Mouse (Mus musculus) heart, postnatal 25 days (tissue): Measurements from ENCODE around the gene A730046J19Rik. TPM values are rescaled to one million over a fixed set of nuclear protein-coding genes. Genes with fewer than 3 reads are reported as not detected.

Experiments used
- DNase-seq: peaks from one replicate; pipeline ENCODE4 v3.0.0; 2022; ENCODE audit warnings: low spot score
- intact Hi-C: fragments of 180-260 bp; cut with DNase I; formaldehyde crosslinking; loops from one replicate; pipeline ENCODE4 v1.15.1; 2025
- total RNA-seq, 2 experiments: library from RNA; stranded (reverse); gene quantifications; 2 replicates each; pipeline ENCODE4 v1.2.3; 2021

The A730046J19Rik gene
- under 1 TPM; 0.08 to 0.48 TPM for total RNA-seq

DNA sequence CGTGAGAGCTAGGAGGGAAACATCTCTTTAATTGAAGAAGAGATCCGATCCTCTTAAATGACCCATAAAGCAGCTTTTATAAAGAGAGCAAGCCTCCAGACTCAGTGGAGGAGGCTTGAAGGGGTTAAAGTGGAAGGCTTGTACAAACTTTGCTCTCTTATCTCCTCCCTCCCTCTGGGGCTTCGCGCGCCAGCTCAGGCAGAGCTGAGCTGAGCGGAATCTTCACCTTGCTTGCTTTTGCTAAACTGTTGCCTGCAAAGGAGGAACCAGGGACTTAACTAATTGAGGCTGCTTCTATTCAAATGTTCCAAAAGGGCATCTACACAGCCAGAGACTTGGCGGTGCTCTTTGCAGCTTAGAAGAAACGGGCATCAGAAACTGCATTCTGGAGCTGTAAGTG, at the start of gene A730046J19Rik:
Gene A730046J19Rik (plus strand): TSS at position 173 of the 400 bp plus-strand sequence.
- DNase-seq = no peak
- intact Hi-C loops = no loop called here

DNA sequence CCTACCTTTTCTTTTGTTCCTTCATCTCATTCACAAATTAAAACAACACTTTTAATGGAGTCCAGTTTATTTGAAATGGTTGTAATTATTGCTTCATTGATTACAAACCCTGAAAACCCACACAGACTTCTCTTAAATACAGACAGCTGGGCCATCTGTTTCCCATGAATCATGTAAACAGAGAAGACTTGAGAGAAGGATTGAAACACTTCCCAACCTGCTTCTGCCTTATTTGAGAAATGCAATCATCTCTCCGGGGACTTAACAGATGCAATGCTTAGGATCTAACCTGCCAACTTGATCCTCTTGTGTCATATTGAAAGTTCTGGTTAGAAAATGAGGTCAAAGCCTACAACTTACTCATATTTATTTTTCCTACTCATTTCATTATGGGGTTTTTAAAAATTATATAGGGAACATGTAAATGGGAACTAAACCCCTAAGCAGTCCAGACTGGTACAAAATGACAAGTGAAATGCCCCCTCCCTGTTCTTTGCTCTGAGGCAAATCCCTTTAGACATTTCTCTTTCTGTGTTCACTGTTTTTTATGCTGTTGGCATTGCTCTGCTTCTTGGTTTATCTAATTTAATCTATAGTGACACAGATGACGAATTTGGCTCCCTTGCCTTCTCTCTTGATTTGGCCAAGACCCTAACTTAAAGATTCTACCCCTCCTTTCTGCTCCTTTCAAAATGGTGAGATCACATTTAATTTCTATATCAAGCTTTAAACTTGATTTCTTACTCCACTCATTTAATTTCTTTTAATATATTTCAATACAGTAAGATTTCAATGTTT, 48.7 kb upstream of the A730046J19Rik start:
- DNase-seq = no peak
- intact Hi-C loops = no loop called here

DNA sequence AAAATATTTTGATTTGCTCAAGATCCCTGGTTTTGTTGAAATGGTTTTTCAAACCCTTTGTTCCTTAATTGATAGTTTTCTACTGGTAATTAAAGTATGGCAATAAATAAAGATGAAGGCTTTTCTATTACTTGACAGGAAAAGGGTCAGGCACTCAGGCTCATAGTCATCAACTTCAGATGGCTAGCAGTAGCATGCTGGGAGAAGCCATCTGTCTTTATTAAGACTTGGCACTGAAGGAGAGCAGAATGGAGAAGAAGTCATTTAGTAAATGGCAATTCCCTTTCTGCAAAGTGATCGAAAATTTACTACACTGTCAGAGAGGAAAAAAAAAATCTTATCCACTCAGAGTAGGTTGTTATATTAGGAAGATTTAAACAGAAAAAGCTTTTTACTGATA, 17.2 kb upstream of the A730046J19Rik start:
- DNase-seq = no peak
- intact Hi-C loops = no loop called here

DNA sequence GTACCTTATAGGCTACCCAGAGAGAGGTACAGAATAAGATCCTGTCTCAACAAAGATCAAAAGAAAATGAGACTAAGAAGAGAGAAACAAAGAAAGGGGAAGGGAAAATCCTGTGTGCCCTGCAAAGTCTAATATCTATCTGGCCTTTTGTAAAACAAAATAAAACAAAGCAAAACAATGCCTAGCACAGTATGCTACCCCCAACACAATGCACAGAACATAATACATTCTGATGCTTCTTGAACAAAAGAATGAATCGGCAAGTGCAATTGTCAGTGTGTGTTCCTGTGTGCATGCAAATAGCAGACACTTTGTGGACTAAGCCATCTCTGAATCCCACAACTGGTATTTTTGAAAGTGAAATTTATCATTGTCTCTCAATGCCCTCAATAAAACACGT, 3.5 kb upstream of the A730046J19Rik start:
- intact Hi-C loops = no loop called here
- DNase-seq = no peak

DNA sequence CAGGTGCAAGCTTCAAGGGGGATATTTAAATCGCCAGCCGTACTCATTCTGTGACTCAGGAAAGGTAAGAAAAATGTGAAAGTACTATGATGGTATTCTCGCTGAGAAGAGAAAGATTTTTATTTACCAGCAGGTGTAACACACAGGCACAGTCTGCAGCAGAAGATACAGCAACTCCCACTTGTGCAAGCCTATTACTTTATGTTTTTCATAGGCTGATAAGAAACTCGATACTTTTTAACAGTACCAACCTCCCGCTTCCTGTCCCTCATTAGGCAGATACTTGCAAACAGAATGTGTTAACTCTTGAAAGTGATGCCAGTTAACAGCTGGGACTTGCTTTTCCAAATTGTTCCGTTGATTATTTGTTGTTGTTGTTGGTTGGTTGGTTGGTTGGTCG, 616 bp downstream of the A730046J19Rik start:
- intact Hi-C loops = no loop called here
- no peak for DNase-seq

DNA sequence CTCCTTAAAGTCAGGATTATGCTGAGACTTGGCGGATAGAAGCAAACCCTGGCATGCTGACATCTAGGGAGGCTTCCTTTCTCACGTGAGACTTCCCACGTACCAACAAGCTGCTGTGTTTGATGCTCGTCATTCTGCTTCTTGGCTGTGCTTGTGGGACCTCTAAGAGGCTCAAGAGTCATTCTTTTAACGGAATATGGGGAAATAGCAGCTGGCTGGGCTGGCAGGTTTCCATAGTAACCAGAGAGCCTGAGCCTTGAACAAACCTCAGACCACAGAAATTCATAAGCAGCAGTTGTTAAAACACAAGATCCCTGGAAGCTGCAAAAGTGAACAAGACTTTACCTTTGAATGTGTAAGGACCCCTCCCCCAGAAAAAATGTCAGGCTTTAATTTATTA, 9.4 kb downstream of the A730046J19Rik start:
- DNase-seq = no peak
- intact Hi-C loops = no loop called here

Other genes starting within 250 kb of the A730046J19Rik start
- gene Dcx, start 220.4 kb upstream of the A730046J19Rik start, total RNA-seq = not detected
- 1 to 10 TPM; 4.4 to 6.3 TPM for gene Alg13, start 164.1 kb downstream of the A730046J19Rik start, total RNA-seq